Mouse (Mus musculus) CD8-positive naive resting alpha-beta T cell, adult 2 months (primary cell): Measurements from ENCODE around the gene Hand1.

Experiments used
- DNase-seq, 2 experiments: peaks; one replicate each; pipeline ENCODE4 v3.0.0; 2022; ENCODE audit warnings: low read depth in 2 of 2, low spot score in 2 of 2

Hand1 gene

GRCm38 (mm10) chr11:57802511-57802870, 30.1 kb downstream of the Hand1 start:
- peak in 1 of 2 experiments; percentile 28 for DNase-seq

- DNase-seq, result peak; percentile 24 to 25
These were observed 30.7 kb downstream of the Hand1 start for GRCm38 (mm10) chr11:57801766-57802510.

GRCm38 (mm10) chr11:57800971-57801765, 31.4 kb downstream of the Hand1 start, which contains the start of gene Sap30l:
TSS of gene Sap30l (plus strand) at chr11:57801637.
- peak; percentile 94 to 95 for DNase-seq

- DNase-seq, result peak in 1 of 2 experiments; percentile 13
These were observed 32.2 kb downstream of the Hand1 start for GRCm38 (mm10) chr11:57800266-57800951.

GRCm38 (mm10) chr11:57799456-57799855, 33.2 kb downstream of the Hand1 start:
- DNase-seq, result no peak

GRCm38 (mm10) chr11:57797828-57798227, 34.8 kb downstream of the Hand1 start:
- DNase-seq, result no peak

GRCm38 (mm10) chr11:57795086-57795485, 37.5 kb downstream of the Hand1 start:
- no peak for DNase-seq

- DNase-seq, result no peak
These were observed 41.6 kb downstream of the Hand1 start for GRCm38 (mm10) chr11:57790866-57791535.

- DNase-seq, result peak; percentile 63 to 73
These were observed 44.7 kb downstream of the Hand1 start for GRCm38 (mm10) chr11:57787913-57788312.

GRCm38 (mm10) chr11:57786616-57787418, 45.8 kb downstream of the Hand1 start:
- DNase-seq, result no peak

- DNase-seq, result no peak
These were observed 52.8 kb downstream of the Hand1 start for GRCm38 (mm10) chr11:57779824-57780223.
